Mouse (Mus musculus): ENCODE measurements around the gene Mpdu1. TPM values are rescaled to one million over a fixed set of nuclear protein-coding genes. Genes with fewer than 3 reads are reported as not detected.

Mpdu1 gene
- polyA plus RNA-seq, 1 experiment: 143 TPM

DNA sequence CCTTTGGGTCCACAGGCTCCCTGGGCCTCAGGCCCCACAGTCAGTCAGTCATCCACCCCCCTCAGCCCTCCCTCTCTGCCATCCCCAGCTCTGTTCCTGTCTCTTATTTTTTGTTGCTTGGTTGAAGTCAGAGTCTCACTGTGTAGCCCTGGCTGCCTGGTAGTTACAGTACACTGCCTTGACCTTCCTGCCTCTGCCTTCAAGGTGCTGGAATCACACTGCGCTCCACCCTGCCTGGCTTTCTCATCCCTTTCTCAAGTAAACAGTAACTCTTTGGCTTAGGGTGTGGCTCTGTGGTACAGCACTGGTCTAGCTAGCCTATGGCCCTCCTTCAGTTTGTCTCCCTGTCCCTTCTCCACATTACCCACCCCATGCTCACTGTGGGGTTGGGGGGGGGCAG, 27.4 kb upstream of the Mpdu1 start:
- Histone ChIP-seq H3K36me3 (ENCODE audit: control insufficient read depth, insufficient read depth, low read length) (no peaks in the 10 kb centered on the region), H3K27ac (ENCODE audit: insufficient read depth, low read depth, low read length) (peak overlapping the region; percentile 47; the same call in 1 of the 2 replicates), H3K4me1 (ENCODE audit: control insufficient read depth, insufficient read depth, low read length) (peaks cover 40% of the 10 kb centered on the region), H3K4me3 (ENCODE audit: insufficient read depth, low read depth, low read length) (no peak overlapping the region), H3K27me3 (replicated peaks; ENCODE audit: control insufficient read depth, insufficient read depth, low read length) (no peaks in the 10 kb centered on the region)
- TF ChIP-seq CTCF (conservative IDR thresholded peaks at IDR 0.05; ENCODE audit: insufficient read depth, insufficient read length, low read depth, low read length): no peak
- DNase-seq: peak; percentile 81
- WGBS: 62% methylated on average over 1 of the region's 1 CpGs

DNA sequence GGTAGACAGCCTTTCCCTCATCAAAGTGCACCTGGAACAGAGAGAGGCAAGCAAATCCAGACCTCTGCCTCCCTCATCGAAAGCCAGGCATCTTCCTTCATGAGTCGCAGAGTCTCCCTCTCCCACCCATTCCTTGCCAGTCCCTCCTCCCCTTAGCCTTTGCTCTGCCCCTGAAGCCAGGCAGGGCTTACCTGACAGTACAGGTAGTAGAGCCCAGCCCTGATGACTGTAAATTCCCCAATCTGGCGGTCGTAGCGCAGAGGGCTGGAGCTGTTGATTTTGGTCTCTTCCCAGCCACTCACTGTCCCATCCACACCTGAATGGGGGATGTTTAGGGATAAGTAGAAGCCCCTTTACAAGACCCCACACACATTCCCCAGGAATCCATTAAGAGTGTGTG, 24.6 kb upstream of the Mpdu1 start:
- no peak overlapping the region; the same call in 1 of the 2 replicates for H3K27ac ChIP-seq (ENCODE audit: insufficient read depth, low read depth, low read length)
- 56% methylated on average over 5 of the region's 5 CpGs for WGBS
- no peaks in the 10 kb centered on the region for H3K27me3 ChIP-seq (replicated peaks; ENCODE audit: control insufficient read depth, insufficient read depth, low read length)
- H3K36me3 ChIP-seq (ENCODE audit: control insufficient read depth, insufficient read depth, low read length): no peaks in the 10 kb centered on the region
- peaks cover 36% of the 10 kb centered on the region for H3K4me1 ChIP-seq (ENCODE audit: control insufficient read depth, insufficient read depth, low read length)
- H3K4me3 ChIP-seq (ENCODE audit: insufficient read depth, low read depth, low read length): no peak overlapping the region
- TF ChIP-seq POLR2A (IDR thresholded peaks at IDR 0.05; ENCODE audit: low read depth, low read length) (no peak), CTCF (conservative IDR thresholded peaks at IDR 0.05; ENCODE audit: insufficient read depth, insufficient read length, low read depth, low read length) (no peak)
- DNase-seq: no peak

GRCm38 (mm10) chr11:69686377-69686776, 23.9 kb upstream of the Mpdu1 start:
- H3K4me1 ChIP-seq (ENCODE audit: control insufficient read depth, insufficient read depth, low read length): peaks cover 35% of the 10 kb centered on the region
- H3K4me3 ChIP-seq (ENCODE audit: insufficient read depth, low read depth, low read length): no peak overlapping the region
- H3K27ac ChIP-seq (ENCODE audit: insufficient read depth, low read depth, low read length): peak overlapping the region; percentile 100
- TF ChIP-seq POLR2A (IDR thresholded peaks at IDR 0.05; ENCODE audit: low read depth, low read length) (no peak), CTCF (conservative IDR thresholded peaks at IDR 0.05; ENCODE audit: insufficient read depth, insufficient read length, low read depth, low read length) (no peak)
- 8% methylated on average over 4 of the region's 4 CpGs for WGBS
- no peaks in the 10 kb centered on the region for H3K36me3 ChIP-seq (ENCODE audit: control insufficient read depth, insufficient read depth, low read length)
- no peaks in the 10 kb centered on the region for H3K27me3 ChIP-seq (replicated peaks; ENCODE audit: control insufficient read depth, insufficient read depth, low read length)
- peak; percentile 87 for DNase-seq

- no peaks in the 10 kb centered on the region for H3K27me3 ChIP-seq (replicated peaks; ENCODE audit: control insufficient read depth, insufficient read depth, low read length)
- H3K36me3 ChIP-seq (ENCODE audit: control insufficient read depth, insufficient read depth, low read length): no peaks in the 10 kb centered on the region
Observed at GRCm38 (mm10) chr11:69685526-69686148, 23.2 kb upstream of the Mpdu1 start, which contains the start of gene Tnfsf13. Gene Tnfsf13, minus strand, starts transcription at chr11:69685784.

DNA sequence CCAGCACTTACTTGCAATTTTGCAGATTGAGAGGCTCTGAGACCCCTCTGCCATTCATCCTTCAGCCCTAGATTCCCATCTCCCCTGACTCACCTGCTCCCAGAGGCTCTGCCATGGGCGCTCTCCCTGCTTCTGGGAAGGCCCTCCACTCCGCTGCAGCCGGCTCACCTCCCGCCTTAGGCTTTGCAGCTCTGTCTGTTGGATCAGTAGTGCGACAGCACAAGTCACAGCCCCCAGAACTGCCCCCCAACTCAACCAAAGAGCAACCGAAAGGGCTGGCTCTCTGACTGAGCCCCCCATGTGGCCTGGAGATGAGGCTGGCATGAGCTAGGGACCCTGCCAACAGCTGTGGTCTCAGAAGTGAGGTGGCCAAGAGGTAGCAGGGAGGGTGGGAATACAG, 22.5 kb upstream of the Mpdu1 start:
- H3K36me3 ChIP-seq (ENCODE audit: control insufficient read depth, insufficient read depth, low read length): no peaks in the 10 kb centered on the region
- TF ChIP-seq POLR2A (IDR thresholded peaks at IDR 0.05; ENCODE audit: low read depth, low read length): no peak
- TF ChIP-seq CTCF (conservative IDR thresholded peaks at IDR 0.05; ENCODE audit: insufficient read depth, insufficient read length, low read depth, low read length): no peak
- 89% methylated on average over 6 of the region's 6 CpGs for WGBS
- no peak overlapping the region for H3K4me3 ChIP-seq (ENCODE audit: insufficient read depth, low read depth, low read length)
- peak overlapping the region; percentile 100 for H3K27ac ChIP-seq (ENCODE audit: insufficient read depth, low read depth, low read length)
- peaks cover 37% of the 10 kb centered on the region for H3K4me1 ChIP-seq (ENCODE audit: control insufficient read depth, insufficient read depth, low read length)
- no peaks in the 10 kb centered on the region for H3K27me3 ChIP-seq (replicated peaks; ENCODE audit: control insufficient read depth, insufficient read depth, low read length)
- no peak for DNase-seq

More at GRCm38 (mm10) chr11:69685526-69686148, 23.2 kb upstream of the Mpdu1 start, which contains the start of gene Tnfsf13:
- Histone ChIP-seq H3K4me1 (ENCODE audit: control insufficient read depth, insufficient read depth, low read length) (peaks cover 37% of the 10 kb centered on the region), H3K27ac (ENCODE audit: insufficient read depth, low read depth, low read length) (peak within 1 kb of the TSS; percentile 100), H3K4me3 (ENCODE audit: insufficient read depth, low read depth, low read length) (peak within 1 kb of the TSS; percentile 48; the same call in 1 of the 2 replicates)
- TF ChIP-seq POLR2A (IDR thresholded peaks at IDR 0.05; ENCODE audit: low read depth, low read length) (peak; percentile 79), CTCF (conservative IDR thresholded peaks at IDR 0.05; ENCODE audit: insufficient read depth, insufficient read length, low read depth, low read length) (no peak)
- peak; percentile 96 for DNase-seq
- 23% methylated on average over 10 of the region's 10 CpGs for WGBS

DNA sequence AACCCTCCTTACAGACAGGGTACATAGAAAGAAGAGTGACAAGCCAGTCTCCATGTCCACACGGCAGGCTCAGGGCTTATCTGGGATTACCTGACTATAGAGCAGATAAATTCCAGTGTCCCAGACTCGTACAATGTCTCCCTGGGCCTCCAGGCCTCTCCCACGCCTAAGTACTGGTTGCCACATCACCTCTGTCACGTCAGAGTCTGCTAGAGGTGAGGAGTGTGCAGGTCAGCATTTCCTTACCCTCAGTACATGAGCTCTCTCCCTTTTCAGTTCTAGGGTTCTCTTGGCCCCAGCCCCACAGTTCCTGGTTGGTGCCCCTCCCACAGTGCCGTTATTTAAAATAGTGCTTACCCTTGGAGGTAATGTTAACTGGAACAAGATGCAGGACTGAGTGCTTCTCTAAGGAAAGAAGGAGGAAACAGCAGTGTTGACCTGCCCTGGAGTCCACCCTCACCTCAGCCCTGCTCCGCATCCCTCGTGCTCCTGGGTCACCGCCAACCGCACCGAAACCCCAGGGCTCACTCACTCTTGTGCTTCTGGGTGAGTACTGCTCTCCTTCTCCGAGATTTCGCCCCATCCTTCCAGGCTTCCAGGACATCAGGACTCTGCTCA, 21.8 kb upstream of the Mpdu1 start:
- Histone ChIP-seq H3K27ac (ENCODE audit: insufficient read depth, low read depth, low read length) (no peak overlapping the region), H3K4me1 (ENCODE audit: control insufficient read depth, insufficient read depth, low read length) (peaks cover 34% of the 10 kb centered on the region), H3K4me3 (ENCODE audit: insufficient read depth, low read depth, low read length) (no peak overlapping the region), H3K27me3 (replicated peaks; ENCODE audit: control insufficient read depth, insufficient read depth, low read length) (no peaks in the 10 kb centered on the region), H3K36me3 (ENCODE audit: control insufficient read depth, insufficient read depth, low read length) (no peaks in the 10 kb centered on the region)
- 80% methylated on average over 12 of the region's 12 CpGs for WGBS
- TF ChIP-seq CTCF (conservative IDR thresholded peaks at IDR 0.05; ENCODE audit: insufficient read depth, insufficient read length, low read depth, low read length) (no peak), POLR2A (IDR thresholded peaks at IDR 0.05; ENCODE audit: low read depth, low read length) (no peak)
- DNase-seq: no peak

- no peak overlapping the region for H3K27ac ChIP-seq (ENCODE audit: insufficient read depth, low read depth, low read length)
- TF ChIP-seq POLR2A (IDR thresholded peaks at IDR 0.05; ENCODE audit: low read depth, low read length): no peak
- no peak for TF ChIP-seq CTCF (conservative IDR thresholded peaks at IDR 0.05; ENCODE audit: insufficient read depth, insufficient read length, low read depth, low read length)
- H3K36me3 ChIP-seq (ENCODE audit: control insufficient read depth, insufficient read depth, low read length): no peaks in the 10 kb centered on the region
- DNase-seq: no peak
- WGBS: 78% methylated on average over 7 of the region's 7 CpGs
- H3K27me3 ChIP-seq (replicated peaks; ENCODE audit: control insufficient read depth, insufficient read depth, low read length): no peaks in the 10 kb centered on the region
- peaks cover 34% of the 10 kb centered on the region for H3K4me1 ChIP-seq (ENCODE audit: control insufficient read depth, insufficient read depth, low read length)
- H3K4me3 ChIP-seq (ENCODE audit: insufficient read depth, low read depth, low read length): no peak overlapping the region
Observed at GRCm38 (mm10) chr11:69683576-69683975, 21.1 kb upstream of the Mpdu1 start.
